Mouse (Mus musculus) testis, adult 2 months (tissue): ENCODE results near the gene Hsd17b6.

ENCODE experiments used
- CTCF ChIP-seq: fragments of 200-500 bp; IDR thresholded peaks from 2 replicates; pipeline ENCODE4 v1.5.1; 2012; ENCODE audit warnings: low read depth, mild to moderate bottlenecking, inconsistent platforms, low read length, moderate library complexity; ENCODE audit not compliant: control insufficient read depth, insufficient read depth, insufficient replicate concordance
- POLR2A ChIP-seq: fragments of 200-500 bp; IDR thresholded peaks from 2 replicates; pipeline ENCODE4 v1.6.1; 2012; ENCODE audit warnings: low read depth, mild to moderate bottlenecking, inconsistent platforms, low read length, moderate library complexity; ENCODE audit not compliant: control insufficient read depth

DNA sequence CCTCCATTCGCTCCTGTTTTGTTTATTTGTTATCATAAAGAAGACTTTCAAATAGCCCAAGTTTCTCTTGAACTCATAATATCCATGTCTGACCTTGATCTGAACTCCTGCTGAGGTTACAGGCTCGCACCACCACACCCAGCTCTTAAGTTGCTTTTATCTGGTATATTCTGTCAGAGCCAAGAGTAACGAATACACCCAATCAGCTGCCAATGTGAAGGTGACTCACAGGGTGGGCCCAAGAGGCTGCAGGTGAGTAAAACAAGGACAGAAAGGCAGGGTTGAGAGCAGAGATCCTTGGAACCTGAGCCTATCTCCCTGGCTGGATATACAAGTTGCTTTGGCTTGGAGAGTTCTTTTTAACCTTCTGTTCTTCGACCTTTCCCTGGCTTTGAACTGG, 52.4 kb downstream of the Hsd17b6 start:
- no peak for TF ChIP-seq POLR2A
- TF ChIP-seq CTCF: no peak
